Mouse (Mus musculus) frontal cortex, postnatal 25 days (tissue): ENCODE data around the gene Gm49396.
A peak's percentile ranks its signal among the peaks of the same experiment; 100 is the strongest.

Experiments used
- DNase-seq, 2 experiments: peaks; one replicate each; pipeline ENCODE4 v3.0.0; 2022; ENCODE audit warnings: low spot score in 2 of 2

Gene Gm49396

GRCm38 (mm10) chr7:30552102-30553020 is 10.8 kb upstream of the Gm49396 start, which contains the start of the genes Hspb6 and Proser3:
Hspb6 (plus strand) TSS chr7:30552178.
Proser3 (minus strand) TSS chr7:30552299.
- DNase-seq: peak; percentile 92 to 93

GRCm38 (mm10) chr7:30553021-30553589 is 10.0 kb upstream of the Gm49396 start:
- DNase-seq: no peak

GRCm38 (mm10) chr7:30553810-30554584 is 9.1 kb upstream of the Gm49396 start:
- DNase-seq: no peak

- no peak for DNase-seq
Measured at GRCm38 (mm10) chr7:30556894-30557536, 6.1 kb upstream of the Gm49396 start.

- no peak for DNase-seq
Measured at GRCm38 (mm10) chr7:30557901-30558514, 5.1 kb upstream of the Gm49396 start.

GRCm38 (mm10) chr7:30558656-30559442 is 4.3 kb upstream of the Gm49396 start:
- DNase-seq: no peak

- DNase-seq: peak; percentile 88 to 96
Measured at GRCm38 (mm10) chr7:30559443-30559954, 3.6 kb upstream of the Gm49396 start, which contains the start of gene Lin37. Lin37 (minus strand) TSS chr7:30559838.

- no peak for DNase-seq
Measured at GRCm38 (mm10) chr7:30560296-30560695, 2.8 kb upstream of the Gm49396 start.

GRCm38 (mm10) chr7:30562526-30563116 is 523 bp upstream of the Gm49396 start:
- no peak for DNase-seq

GRCm38 (mm10) chr7:30563906-30564280 is 749 bp downstream of the Gm49396 start:
- no peak for DNase-seq

- no peak for DNase-seq
Measured at GRCm38 (mm10) chr7:30564970-30565571, 1.9 kb downstream of the Gm49396 start, which contains the start of gene Igflr1. Igflr1 (plus strand) TSS chr7:30565427.

- no peak for DNase-seq
Measured at GRCm38 (mm10) chr7:30566033-30566432, 2.9 kb downstream of the Gm49396 start.

GRCm38 (mm10) chr7:30567555-30567954 is 4.4 kb downstream of the Gm49396 start:
- no peak for DNase-seq

GRCm38 (mm10) chr7:30572389-30572788 is 9.2 kb downstream of the Gm49396 start:
- no peak for DNase-seq

- no peak for DNase-seq
Measured at GRCm38 (mm10) chr7:30572969-30573368, 9.8 kb downstream of the Gm49396 start.

- no peak for DNase-seq
Measured at GRCm38 (mm10) chr7:30579950-30580349, 16.8 kb downstream of the Gm49396 start.

- DNase-seq: no peak
Measured at GRCm38 (mm10) chr7:30581547-30581946, 18.4 kb downstream of the Gm49396 start.

GRCm38 (mm10) chr7:30584339-30584738 is 21.2 kb downstream of the Gm49396 start:
- DNase-seq: no peak

GRCm38 (mm10) chr7:30585170-30585569 is 22.0 kb downstream of the Gm49396 start:
- DNase-seq: no peak
